Mouse (Mus musculus) liver, adult 2 months (tissue): ENCODE results near the gene Zfp62.

Experiments used
- CTCF ChIP-seq: fragments of 200-500 bp; IDR thresholded peaks from 2 replicates; pipeline ENCODE4 v1.5.1; 2011; ENCODE audit warnings: low read depth, low read length, control low read depth
- POLR2A ChIP-seq: fragments of 200-500 bp; IDR thresholded peaks from 2 replicates; pipeline ENCODE4 v1.6.1; 2011; ENCODE audit warnings: low read length, control low read depth; ENCODE audit not compliant: insufficient read depth; ENCODE audit errors: extremely low read depth

- TF ChIP-seq POLR2A (no peak), CTCF (no peak)
Observed at GRCm38 (mm10) chr11:49232781-49233180, 29.7 kb downstream of the Zfp62 start.
